Mouse (Mus musculus): ENCODE measurements around the gene Gnaz.

DNA sequence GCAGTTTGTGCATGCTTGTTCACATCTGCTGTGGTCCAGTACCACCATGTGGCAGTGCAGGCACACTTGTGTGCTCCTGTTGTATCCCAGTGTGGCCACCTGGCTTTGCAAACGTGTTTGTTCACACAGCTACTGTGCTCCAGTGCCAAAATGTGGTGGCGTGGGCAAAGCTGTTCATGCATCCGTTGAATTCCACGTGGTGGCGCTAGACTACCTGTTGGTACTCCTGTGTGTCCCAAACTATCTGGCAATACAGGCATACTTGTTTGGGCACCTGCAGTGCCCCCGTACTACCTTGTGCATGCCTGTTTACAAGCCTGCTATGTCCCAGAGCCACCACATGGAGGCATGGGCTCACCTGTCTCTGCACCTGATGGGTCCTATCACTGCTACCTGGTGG, 32.0 kb upstream of the Gnaz start:
- TF ChIP-seq CTCF (IDR thresholded peaks at IDR 0.05; ENCODE audit: insufficient read depth, low read length) (peak; percentile 33; the same call in 1 of the 2 replicates), POLR2A (IDR thresholded peaks at IDR 0.05; ENCODE audit: borderline replicate concordance, extremely low read depth, low read depth, low read length) (no peak)

Data from lung, adult 2 months (tissue).